Mouse (Mus musculus) neutrophil, adult 5-6 weeks (primary cell): ENCODE results near the gene Vasn. TPM values are rescaled to one million over a fixed set of nuclear protein-coding genes. Genes with fewer than 3 reads are reported as not detected.

Experiments
- ATAC-seq: fragments of 151-379, 151-347 bp; 2 replicates; pipeline ENCODE4 v1.8.0; 2017; ENCODE audit warnings: mild to moderate bottlenecking, moderate TSS enrichment; ENCODE audit not compliant: insufficient number of reproducible peaks, poor library complexity, low FRiP score, severe bottlenecking; ENCODE audit errors: extremely low read depth
- total RNA-seq: library from RNA; stranded (forward); fragments of 200-1000 nt; gene quantifications from 2 replicates; pipeline ENCODE4 v1.2.3, GENCODE M21; 2017

Vasn gene
- total RNA-seq, 1 experiment from 2014 or later, result 0.12 TPM

- no peak for ATAC-seq
These were observed 800 bp upstream of the Vasn start for GRCm38 (mm10) chr16:4638891-4639390.

GRCm38 (mm10) chr16:4640267-4641005, 695 bp downstream of the Vasn start:
- no peak for ATAC-seq

- no peak for ATAC-seq
These were observed 1.5 kb downstream of the Vasn start for GRCm38 (mm10) chr16:4641119-4641838.

- no peak for ATAC-seq
These were observed 2.4 kb downstream of the Vasn start for GRCm38 (mm10) chr16:4642190-4642589.

GRCm38 (mm10) chr16:4642937-4643336, 3.2 kb downstream of the Vasn start:
- no peak for ATAC-seq

- no peak for ATAC-seq
These were observed 4.1 kb downstream of the Vasn start for GRCm38 (mm10) chr16:4643670-4644419.

GRCm38 (mm10) chr16:4645867-4646266, 6.1 kb downstream of the Vasn start:
- no peak for ATAC-seq

- ATAC-seq, result no peak
These were observed 7.1 kb downstream of the Vasn start for GRCm38 (mm10) chr16:4646831-4647230.

- ATAC-seq, result no peak
These were observed 8.0 kb downstream of the Vasn start for GRCm38 (mm10) chr16:4647651-4648141.

- ATAC-seq, result no peak
These were observed 8.8 kb downstream of the Vasn start for GRCm38 (mm10) chr16:4648416-4649023.

GRCm38 (mm10) chr16:4649211-4649610, 9.5 kb downstream of the Vasn start:
- ATAC-seq, result no peak

GRCm38 (mm10) chr16:4649692-4650091, 10.0 kb downstream of the Vasn start:
- ATAC-seq, result no peak

GRCm38 (mm10) chr16:4650161-4650560, 10.4 kb downstream of the Vasn start:
- no peak for ATAC-seq

GRCm38 (mm10) chr16:4651081-4651480, 11.3 kb downstream of the Vasn start:
- ATAC-seq, result no peak

- no peak for ATAC-seq
These were observed 11.9 kb downstream of the Vasn start for GRCm38 (mm10) chr16:4651624-4652023.

- ATAC-seq, result no peak
These were observed 13.1 kb downstream of the Vasn start for GRCm38 (mm10) chr16:4652707-4653416.

GRCm38 (mm10) chr16:4654706-4655105, 15.0 kb downstream of the Vasn start:
- no peak for ATAC-seq

GRCm38 (mm10) chr16:4655251-4655734, 15.6 kb downstream of the Vasn start:
- no peak for ATAC-seq
